Mouse (Mus musculus): ENCODE measurements around the gene Jph2.

- TF ChIP-seq GATA1 (IDR thresholded peaks at IDR 0.05; ENCODE audit: low read length), result no peak
- TF ChIP-seq TAL1 (IDR thresholded peaks at IDR 0.05; ENCODE audit: low read length), result no peak
These were observed 51.3 kb downstream of the Jph2 start for GRCm38 (mm10) chr2:163346497-163346896.

Measured in erythroblast, embryonic 14.5 days (primary cell).